Mouse (Mus musculus): Measurements from ENCODE around the gene Lonp1. TPM values are rescaled to one million over a fixed set of nuclear protein-coding genes. Genes with fewer than 3 reads are reported as not detected.
A peak's percentile ranks its signal among the peaks of the same experiment; 100 is the strongest.
"Not testable (repeated sequence)": the region's sequence is repeated elsewhere in the genome, so short reads cannot be mapped to it uniquely, and the experiment has no call there.

The Lonp1 gene
- polyA plus RNA-seq, 1 experiment from 2014 or later: 36.3 TPM

DNA sequence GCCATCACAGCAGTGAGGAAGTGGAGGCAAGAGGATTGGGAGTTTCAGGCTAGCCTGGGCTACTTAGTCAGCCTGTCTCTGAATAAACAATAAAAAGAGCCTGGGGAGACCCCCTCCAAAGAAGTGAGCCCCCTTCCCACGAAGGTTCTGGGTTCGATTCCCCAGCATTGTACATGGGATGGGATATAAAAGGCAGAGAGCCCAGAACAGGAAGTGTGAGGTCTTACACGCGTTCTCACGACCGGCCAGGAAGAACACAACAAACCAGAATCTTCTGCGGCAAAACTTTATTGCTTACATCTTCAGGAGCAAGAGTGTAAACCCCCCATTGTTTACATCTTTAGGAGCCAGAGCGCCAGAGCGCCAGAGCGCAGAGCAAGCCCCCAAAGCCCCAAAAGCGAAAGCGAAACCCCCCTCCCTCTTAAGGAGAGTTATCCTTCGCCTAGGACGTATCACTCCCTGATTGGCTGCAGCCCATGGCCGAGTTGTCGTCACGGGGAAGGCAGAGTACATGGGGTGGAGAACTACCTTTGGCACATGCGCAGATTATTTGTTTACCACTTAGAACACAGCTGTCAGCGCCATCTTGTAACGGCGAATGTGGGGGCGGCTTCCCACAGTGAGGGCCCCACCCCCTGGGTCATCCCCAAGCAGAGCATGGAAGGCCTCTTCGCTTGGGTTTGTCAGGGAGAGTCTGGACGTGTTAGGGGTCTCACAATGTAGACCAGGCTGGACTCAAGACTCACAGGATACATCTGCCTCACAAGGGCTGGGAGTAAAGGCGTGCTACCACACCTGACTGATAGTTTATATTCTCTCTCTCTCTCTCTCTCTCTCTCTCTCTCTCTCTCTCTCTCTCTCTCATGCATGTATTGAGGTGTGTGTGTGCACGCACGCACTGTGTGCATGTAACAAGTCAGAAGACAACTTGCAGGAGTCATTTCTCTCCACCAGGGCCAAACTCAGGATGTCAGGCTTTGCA lies 3.4 kb upstream of the Lonp1 start:
- not testable (repeated sequence) for H3K27ac ChIP-seq (ENCODE audit: low read length); ATAC-seq (ENCODE audit: low read depth); H3K9me3 ChIP-seq (replicated peaks; ENCODE audit: control insufficient read depth, low read length); H3K4me2 ChIP-seq (ENCODE audit: low read depth, low read length); H3K36me3 ChIP-seq (ENCODE audit: control insufficient read depth, insufficient read depth); H3K9ac ChIP-seq (ENCODE audit: low read depth, low read length); H3K4me3 ChIP-seq (ENCODE audit: low read depth, low read length); H3K27me3 ChIP-seq (ENCODE audit: control insufficient read depth, insufficient read depth, low read depth, low read length)
- peaks cover 21% of the 10 kb centered on the region for H3K4me1 ChIP-seq (ENCODE audit: control insufficient read depth, low read depth, low read length)
- WGBS (ENCODE audit: insufficient replicate concordance): 69% methylated on average over 26 of the region's 27 CpGs

- H3K4me1 ChIP-seq (ENCODE audit: control insufficient read depth, low read depth, low read length): peaks cover 25% of the 10 kb centered on the region
- no peak within 1 kb of the TSS for H3K9ac ChIP-seq (ENCODE audit: low read depth, low read length)
- H3K27ac ChIP-seq (ENCODE audit: low read length): peak within 1 kb of the TSS; percentile 49
- H3K36me3 ChIP-seq (ENCODE audit: control insufficient read depth, insufficient read depth): peaks cover 2% of the 10 kb centered on the region; the same call in 1 of the 2 replicates
- H3K4me3 ChIP-seq (ENCODE audit: low read depth, low read length): peak within 1 kb of the TSS; percentile 81
- H3K9me3 ChIP-seq (replicated peaks; ENCODE audit: control insufficient read depth, low read length): no peaks in the 10 kb centered on the region
- 11% methylated on average over 26 of the region's 26 CpGs for WGBS (ENCODE audit: insufficient replicate concordance)
- no peak for ATAC-seq (ENCODE audit: low read depth)
- H3K27me3 ChIP-seq (ENCODE audit: control insufficient read depth, insufficient read depth, low read depth, low read length): no peaks in the 10 kb centered on the region
- peak within 1 kb of the TSS; percentile 96 for H3K4me2 ChIP-seq (ENCODE audit: low read depth, low read length)
These were observed 1.0 kb upstream of the Lonp1 start, which contains the start of gene Catsperd for GRCm38 (mm10) chr17:56627530-56628277. Gene Catsperd (plus strand): TSS chr17:56628143.

DNA sequence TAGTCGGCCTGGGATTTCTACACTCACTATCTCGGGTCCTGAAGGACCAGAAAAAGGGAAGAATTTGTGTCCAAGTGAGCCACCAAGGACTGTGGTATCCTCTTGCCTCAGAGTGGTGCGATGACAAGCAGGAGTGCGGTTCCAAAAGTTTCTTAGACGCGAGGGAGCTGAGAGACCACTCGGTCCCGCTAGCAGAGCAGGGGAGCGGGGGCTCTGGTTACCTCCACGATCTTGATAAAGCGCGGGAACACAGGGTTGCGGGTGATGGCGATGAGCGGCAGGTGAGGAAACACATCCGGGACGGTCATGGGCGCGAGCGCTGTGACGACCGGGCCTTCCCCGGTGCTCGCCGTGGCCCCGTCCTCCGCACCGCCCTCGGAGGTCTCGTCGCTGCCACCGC lies 427 bp downstream of the Lonp1 start:
- H3K4me3 ChIP-seq (ENCODE audit: low read depth, low read length): peak overlapping the region; percentile 81
- H3K9ac ChIP-seq (ENCODE audit: low read depth, low read length): peak overlapping the region; percentile 74
- no peaks in the 10 kb centered on the region for H3K27me3 ChIP-seq (ENCODE audit: control insufficient read depth, insufficient read depth, low read depth, low read length)
- H3K36me3 ChIP-seq (ENCODE audit: control insufficient read depth, insufficient read depth): peaks cover 7% of the 10 kb centered on the region
- no peaks in the 10 kb centered on the region for H3K9me3 ChIP-seq (replicated peaks; ENCODE audit: control insufficient read depth, low read length)
- peaks cover 25% of the 10 kb centered on the region for H3K4me1 ChIP-seq (ENCODE audit: control insufficient read depth, low read depth, low read length)
- H3K4me2 ChIP-seq (ENCODE audit: low read depth, low read length): peak overlapping the region; percentile 96
- H3K27ac ChIP-seq (ENCODE audit: low read length): 0 out of 2 replicates have a peak overlapping the region, but pooled peaks have one; percentile 9
- ATAC-seq (ENCODE audit: low read depth): peak; percentile 20; the same call in 1 of the 2 replicates
- under 1% methylated on average over 32 of the region's 32 CpGs for WGBS (ENCODE audit: insufficient replicate concordance)

GRCm38 (mm10) chr17:56625495-56625894 lies 1.2 kb downstream of the Lonp1 start:
- Histone ChIP-seq H3K27me3 (ENCODE audit: control insufficient read depth, insufficient read depth, low read depth, low read length) (no peaks in the 10 kb centered on the region), H3K4me2 (ENCODE audit: low read depth, low read length) (peak overlapping the region; percentile 96), H3K4me3 (ENCODE audit: low read depth, low read length) (peak overlapping the region; percentile 81), H3K27ac (ENCODE audit: low read length) (no peak overlapping the region), H3K9ac (ENCODE audit: low read depth, low read length) (peak overlapping the region; percentile 74; the same call in 1 of the 2 replicates), H3K36me3 (ENCODE audit: control insufficient read depth, insufficient read depth) (peaks cover 12% of the 10 kb centered on the region), H3K9me3 (replicated peaks; ENCODE audit: control insufficient read depth, low read length) (no peaks in the 10 kb centered on the region), H3K4me1 (ENCODE audit: control insufficient read depth, low read depth, low read length) (peaks cover 25% of the 10 kb centered on the region)
- 48% methylated on average over 3 of the region's 3 CpGs for WGBS (ENCODE audit: insufficient replicate concordance)
- ATAC-seq (ENCODE audit: low read depth): no peak

GRCm38 (mm10) chr17:56617628-56618027 lies 9.1 kb downstream of the Lonp1 start:
- H3K4me2 ChIP-seq (ENCODE audit: low read depth, low read length): no peak overlapping the region
- no peak overlapping the region for H3K4me3 ChIP-seq (ENCODE audit: low read depth, low read length)
- no peak for ATAC-seq (ENCODE audit: low read depth)
- H3K9ac ChIP-seq (ENCODE audit: low read depth, low read length): no peak overlapping the region
- peaks cover 50% of the 10 kb centered on the region for H3K36me3 ChIP-seq (ENCODE audit: control insufficient read depth, insufficient read depth)
- H3K27ac ChIP-seq (ENCODE audit: low read length): no peak overlapping the region
- H3K27me3 ChIP-seq (ENCODE audit: control insufficient read depth, insufficient read depth, low read depth, low read length): no peaks in the 10 kb centered on the region
- H3K9me3 ChIP-seq (replicated peaks; ENCODE audit: control insufficient read depth, low read length): no peaks in the 10 kb centered on the region
- WGBS (ENCODE audit: insufficient replicate concordance): 83% methylated on average over 8 of the region's 8 CpGs
- peaks cover 12% of the 10 kb centered on the region for H3K4me1 ChIP-seq (ENCODE audit: control insufficient read depth, low read depth, low read length)

DNA sequence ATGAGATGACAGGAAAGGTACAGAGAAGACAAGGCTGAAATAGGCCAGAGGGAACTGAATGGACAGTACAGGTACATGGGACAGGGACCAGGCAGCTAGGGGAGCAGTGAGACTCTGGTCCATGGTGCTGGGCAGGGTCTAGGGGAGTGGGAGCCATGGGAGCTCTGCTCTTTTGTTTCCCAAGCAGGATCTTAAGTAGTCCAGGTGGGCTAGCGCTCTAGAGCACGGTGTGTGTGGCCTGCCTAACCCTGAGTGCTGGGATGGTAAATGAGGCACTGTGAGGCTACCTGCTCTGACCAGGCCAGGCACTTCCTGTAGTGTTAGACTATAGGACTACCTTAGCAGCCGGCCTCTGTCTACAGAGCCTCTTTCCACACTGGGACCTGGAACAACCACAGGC lies 10.0 kb downstream of the Lonp1 start:
- H3K27ac ChIP-seq (ENCODE audit: low read length): no peak overlapping the region
- no peak for ATAC-seq (ENCODE audit: low read depth)
- no peak overlapping the region for H3K4me3 ChIP-seq (ENCODE audit: low read depth, low read length)
- H3K4me2 ChIP-seq (ENCODE audit: low read depth, low read length): no peak overlapping the region
- 72% methylated on average over 3 of the region's 3 CpGs for WGBS (ENCODE audit: insufficient replicate concordance)
- H3K4me1 ChIP-seq (ENCODE audit: control insufficient read depth, low read depth, low read length): peaks cover 21% of the 10 kb centered on the region
- H3K27me3 ChIP-seq (ENCODE audit: control insufficient read depth, insufficient read depth, low read depth, low read length): no peaks in the 10 kb centered on the region
- peaks cover 45% of the 10 kb centered on the region for H3K36me3 ChIP-seq (ENCODE audit: control insufficient read depth, insufficient read depth)
- H3K9ac ChIP-seq (ENCODE audit: low read depth, low read length): no peak overlapping the region
- H3K9me3 ChIP-seq (replicated peaks; ENCODE audit: control insufficient read depth, low read length): no peaks in the 10 kb centered on the region

DNA sequence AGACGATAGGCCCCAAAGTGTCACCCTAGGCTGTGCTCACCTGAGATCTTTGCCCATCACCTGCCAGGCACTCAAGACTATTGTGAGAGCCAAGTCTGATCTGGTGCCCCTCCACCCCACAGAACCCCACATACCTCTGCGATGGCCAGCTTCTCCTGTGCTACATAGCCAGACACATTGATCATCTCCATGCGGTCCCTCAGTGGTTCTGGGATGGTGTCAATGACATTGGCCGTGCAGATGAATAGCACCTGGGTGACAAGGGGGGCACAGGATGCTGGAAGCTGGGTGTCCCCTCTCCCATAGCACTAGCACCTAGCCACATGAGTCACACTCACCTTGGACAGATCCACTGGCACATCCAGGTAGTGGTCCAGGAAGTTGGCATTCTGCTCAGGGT lies 10.9 kb downstream of the Lonp1 start:
- H3K9me3 ChIP-seq (replicated peaks; ENCODE audit: control insufficient read depth, low read length): no peaks in the 10 kb centered on the region
- WGBS (ENCODE audit: insufficient replicate concordance): 76% methylated on average over 4 of the region's 4 CpGs
- H3K4me3 ChIP-seq (ENCODE audit: low read depth, low read length): no peak overlapping the region
- H3K27ac ChIP-seq (ENCODE audit: low read length): no peak overlapping the region
- no peaks in the 10 kb centered on the region for H3K27me3 ChIP-seq (ENCODE audit: control insufficient read depth, insufficient read depth, low read depth, low read length)
- H3K36me3 ChIP-seq (ENCODE audit: control insufficient read depth, insufficient read depth): peaks cover 43% of the 10 kb centered on the region
- no peak overlapping the region for H3K9ac ChIP-seq (ENCODE audit: low read depth, low read length)
- H3K4me1 ChIP-seq (ENCODE audit: control insufficient read depth, low read depth, low read length): peaks cover 30% of the 10 kb centered on the region
- no peak overlapping the region for H3K4me2 ChIP-seq (ENCODE audit: low read depth, low read length)
- ATAC-seq (ENCODE audit: low read depth): no peak

- H3K36me3 ChIP-seq (ENCODE audit: control insufficient read depth, insufficient read depth): peaks cover 38% of the 10 kb centered on the region
- H3K27ac ChIP-seq (ENCODE audit: low read length): no peak overlapping the region
- peak overlapping the region; percentile 80; the same call in 1 of the 2 replicates for H3K4me3 ChIP-seq (ENCODE audit: low read depth, low read length)
These were observed 11.4 kb downstream of the Lonp1 start for GRCm38 (mm10) chr17:56615136-56615784.

More at GRCm38 (mm10) chr17:56615136-56615784, 11.4 kb downstream of the Lonp1 start:
- Histone ChIP-seq H3K4me1 (ENCODE audit: control insufficient read depth, low read depth, low read length) (peaks cover 35% of the 10 kb centered on the region), H3K27me3 (ENCODE audit: control insufficient read depth, insufficient read depth, low read depth, low read length) (no peaks in the 10 kb centered on the region), H3K9me3 (replicated peaks; ENCODE audit: control insufficient read depth, low read length) (no peaks in the 10 kb centered on the region), H3K9ac (ENCODE audit: low read depth, low read length) (peak overlapping the region; percentile 75; the same call in 1 of the 2 replicates), H3K4me2 (ENCODE audit: low read depth, low read length) (peak overlapping the region; percentile 75)
- ATAC-seq (ENCODE audit: low read depth): no peak
- WGBS (ENCODE audit: insufficient replicate concordance): 66% methylated on average over 11 of the region's 11 CpGs
